Mouse (Mus musculus) CD8-positive naive resting alpha-beta T cell, adult 2 months (primary cell): Measurements from ENCODE around the gene Zfp972.
"Not testable (repeated sequence)": the region's sequence is repeated elsewhere in the genome, so short reads cannot be mapped to it uniquely, and the experiment has no call there.

Source experiments
- DNase-seq, 2 experiments: peaks; one replicate each; pipeline ENCODE4 v3.0.0; 2022; ENCODE audit warnings: low read depth in 2 of 2, low spot score in 2 of 2

Zfp972 gene

GRCm38 (mm10) chr2:177925563-177926103 lies at the start of gene Zfp972:
Gene Zfp972, minus strand, starts transcription at chr2:177925613.
- not testable (repeated sequence) for DNase-seq

- not testable (repeated sequence) for DNase-seq
Measured at GRCm38 (mm10) chr2:177974814-177975213, 49.4 kb upstream of the Zfp972 start.

GRCm38 (mm10) chr2:177957145-177957544 lies 31.7 kb upstream of the Zfp972 start, which contains the start of gene Gm14326:
Gene Gm14326, minus strand, starts transcription at chr2:177957297.
- DNase-seq: peak; percentile 38 to 48

- DNase-seq: not testable (repeated sequence)
Measured at GRCm38 (mm10) chr2:177956734-177957133, 31.3 kb upstream of the Zfp972 start.

GRCm38 (mm10) chr2:177903276-177903675 lies 22.1 kb downstream of the Zfp972 start:
- not testable (repeated sequence) for DNase-seq

GRCm38 (mm10) chr2:177898171-177898570 lies 27.2 kb downstream of the Zfp972 start:
- not testable (repeated sequence) for DNase-seq

- DNase-seq: not testable (repeated sequence)
Measured at GRCm38 (mm10) chr2:177897046-177897578, 28.3 kb downstream of the Zfp972 start, which contains the start of gene Gm14327. Gene Gm14327, plus strand, starts transcription at chr2:177897096.

GRCm38 (mm10) chr2:177887743-177888142 lies 37.7 kb downstream of the Zfp972 start:
- not testable (repeated sequence) for DNase-seq

- not testable (repeated sequence) for DNase-seq
Measured at GRCm38 (mm10) chr2:177862254-177862653, 63.2 kb downstream of the Zfp972 start.
